20 mouse cellular contexts compared by ENCODE assay signal in the genomic region with DNA sequence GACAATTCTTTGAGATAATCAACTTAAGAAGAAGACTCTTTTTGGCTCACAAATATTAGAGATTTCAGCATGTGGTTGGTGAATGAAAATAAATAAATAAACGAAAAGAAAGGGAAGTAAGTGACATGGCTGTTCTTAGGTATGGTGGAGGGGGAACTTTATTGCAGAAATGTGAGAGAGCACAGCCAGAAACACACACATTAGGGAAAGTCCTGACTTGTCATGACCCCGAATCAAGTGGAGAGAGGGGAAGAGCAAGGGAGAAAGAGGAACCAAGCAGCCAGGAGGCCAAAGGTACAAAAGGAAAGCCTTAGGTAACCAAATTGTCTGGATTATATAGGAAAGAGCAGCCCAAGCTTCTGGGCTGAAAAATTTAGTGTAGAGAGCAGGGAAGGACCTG.
DNase-seq lines count a peak whose midpoint lies in the region; ATAC-seq and TF ChIP-seq lines count a peak whose summit lies in the region.
"Had no signal": no experiment of that assay in that cellular context is flagged by ENCODE, and none has a peak within 500 bp of the region (broad histone marks: within the 10 kb centered on the region; RNA-seq: fewer than 3 reads in every experiment).

No protein-coding gene starts in this region.

- peak; percentile 59 for DNase-seq in A20 (ENCODE audit: low read depth, low spot score)
- peak; percentile 59 for DNase-seq in CH12.LX (ENCODE audit: extremely low read depth)
- DNase-seq: adrenal gland, adult 2 months; adrenal gland, adult 8-10 months; adrenal gland, postnatal 10 days; adrenal gland, postnatal 14 days; adrenal gland, postnatal 25 days; adrenal gland, postnatal 36 days; B cell, adult 2 months; cerebellum, adult 11 months; cerebellum, adult 11-12 months; cerebellum, adult 18-20 months; cerebellum, adult 2 months; cerebellum, adult 8-10 months had no signal

- no peak overlapping the region for H3K9ac ChIP-seq in CH12.LX (ENCODE audit: insufficient read depth, low read depth)
- no peak overlapping the region for H3K9ac ChIP-seq in heart, embryonic 12.5 days
- no peak overlapping the region for H3K9ac ChIP-seq in forebrain, embryonic 13.5 days

- H3K4me1 ChIP-seq in CH12.LX (ENCODE audit: control insufficient read depth in 1 of 2, insufficient read depth in 2 of 2), result peaks cover 9 to 30% of the 10 kb centered on the region in 2 experiments; a peak in 3 of 4 replicates
- H3K4me1 ChIP-seq in heart, embryonic 12.5 days (replicated peaks), result no peaks in the 10 kb centered on the region
- no peaks in the 10 kb centered on the region for H3K4me1 ChIP-seq in forebrain, embryonic 13.5 days

- 58% methylated on average over 2 of the region's 2 CpGs for WGBS in heart, embryonic 12.5 days
- WGBS in forebrain, embryonic 13.5 days, result 77% methylated on average over 2 of the region's 2 CpGs

- ATAC-seq in heart, embryonic 12.5 days (ENCODE audit: insufficient number of reproducible peaks, low FRiP score), result no peak
- ATAC-seq in forebrain, embryonic 13.5 days, result no peak
- ATAC-seq: activated CD4-positive, CD25-positive, alpha-beta regulatory T cell, adult 4 months; CD4-positive, CD25-positive, alpha-beta regulatory T cell, adult 4 months; Patski had no signal

- H3K79me2 ChIP-seq in CH12.LX (replicated peaks; ENCODE audit: control insufficient read depth, extremely low read depth, insufficient read depth, poor library complexity, severe bottlenecking), result no peaks in the 10 kb centered on the region

- dilution Hi-C loops in CH12.LX (cut with MboI; ENCODE audit: extremely low pct_ligation_motif_present, extremely low pct_unique_long_range_greater_than_20kb, low sequenced_read_pairs), result no loop called here

- H3K4me2 ChIP-seq in CH12.LX (ENCODE audit: insufficient read depth, low read depth, poor library complexity, severe bottlenecking), result no peak overlapping the region
- no peak overlapping the region for H3K4me2 ChIP-seq in heart, embryonic 12.5 days
- no peak overlapping the region for H3K4me2 ChIP-seq in forebrain, embryonic 13.5 days

- no peaks in the 10 kb centered on the region for H3K36me3 ChIP-seq in CH12.LX (replicated peaks in 1 of 2; ENCODE audit: control insufficient read depth in 1 of 2, insufficient read depth in 1 of 2, low read length in 1 of 2)
- H3K36me3 ChIP-seq in heart, embryonic 12.5 days, result no peaks in the 10 kb centered on the region
- H3K36me3 ChIP-seq in forebrain, embryonic 13.5 days (ENCODE audit: poor library complexity, severe bottlenecking), result no peaks in the 10 kb centered on the region
- H3K36me3 ChIP-seq: G1E had no signal

- in situ Hi-C loops in CH12.LX (cut with MboI; ENCODE audit: low pct_ligation_motif_present, low pct_unique_long_range_greater_than_20kb, low sequenced_read_pairs), result no loop called here

- H3K27me3 ChIP-seq in CH12.LX (replicated peaks), result no peaks in the 10 kb centered on the region
- no peaks in the 10 kb centered on the region for H3K27me3 ChIP-seq in heart, embryonic 12.5 days (replicated peaks)
- peaks cover 11% of the 10 kb centered on the region for H3K27me3 ChIP-seq in forebrain, embryonic 13.5 days

- no peak for TF ChIP-seq POLR2A in CH12.LX (IDR thresholded peaks at IDR 0.05; ENCODE audit: low read depth, low read length)

- H3K9me3 ChIP-seq in CH12.LX (replicated peaks; ENCODE audit: low read length), result no peaks in the 10 kb centered on the region
- H3K9me3 ChIP-seq in heart, embryonic 12.5 days (replicated peaks), result no peaks in the 10 kb centered on the region
- no peaks in the 10 kb centered on the region for H3K9me3 ChIP-seq in forebrain, embryonic 13.5 days (replicated peaks)

- no peak overlapping the region for H3K27ac ChIP-seq in CH12.LX (ENCODE audit: insufficient read depth, low read depth)
- no peak overlapping the region for H3K27ac ChIP-seq in heart, embryonic 12.5 days (ENCODE audit: poor library complexity, severe bottlenecking)
- no peak overlapping the region for H3K27ac ChIP-seq in forebrain, embryonic 13.5 days

- TF ChIP-seq EP300 in CH12.LX (IDR thresholded peaks at IDR 0.05; ENCODE audit: low read length), result no peak

- H3K4me3 ChIP-seq in CH12.LX (replicated peaks in 1 of 3; ENCODE audit: low read depth in 2 of 3, low read length in 2 of 3, poor library complexity in 1 of 3), result no peak overlapping the region
- H3K4me3 ChIP-seq in heart, embryonic 12.5 days, result no peak overlapping the region
- H3K4me3 ChIP-seq in forebrain, embryonic 13.5 days, result no peak overlapping the region

- no peak for TF ChIP-seq RAD21 in CH12.LX (IDR thresholded peaks at IDR 0.05; ENCODE audit: low read depth, low read length)

- no peak for TF ChIP-seq CTCF in CH12.LX (conservative IDR thresholded peaks at IDR 0.05 in 1 of 2, IDR thresholded peaks at IDR 0.05 in 1 of 2; ENCODE audit: low read depth in 2 of 2, low read length in 2 of 2)

TF ChIP-seq in CH12.LX, 34 proteins besides CTCF, POLR2A, EP300 and RAD21:
- no peak for TF ChIP-seq HCFC1 (IDR thresholded peaks at IDR 0.05; ENCODE audit: low read depth, low read length)
- no peak for TF ChIP-seq SIN3A (IDR thresholded peaks at IDR 0.05; ENCODE audit: low read length)
- TF ChIP-seq ZKSCAN1 (IDR thresholded peaks at IDR 0.05; ENCODE audit: borderline replicate concordance, low read depth, low read length), result no peak
- no peak for TF ChIP-seq IRF4 (IDR thresholded peaks at IDR 0.05; ENCODE audit: low read depth, low read length)
- no peak for TF ChIP-seq JUN (IDR thresholded peaks at IDR 0.05; ENCODE audit: insufficient read depth, low read depth, low read length)
- TF ChIP-seq ETS1 (conservative IDR thresholded peaks at IDR 0.05; ENCODE audit: low read depth, low read length), result no peak
- TF ChIP-seq MAZ (IDR thresholded peaks at IDR 0.05; ENCODE audit: low read depth, low read length), result no peak
- TF ChIP-seq RCOR1 (conservative IDR thresholded peaks at IDR 0.05; ENCODE audit: low read depth, low read length), result no peak
- no peak for TF ChIP-seq MAX (IDR thresholded peaks at IDR 0.05; ENCODE audit: low read length)
- no peak for TF ChIP-seq SMC3 (IDR thresholded peaks at IDR 0.05; ENCODE audit: low read depth, low read length)
- no peak for TF ChIP-seq JUND (conservative IDR thresholded peaks at IDR 0.05; ENCODE audit: low read depth, low read length)
- TF ChIP-seq E2F4 (IDR thresholded peaks at IDR 0.05; ENCODE audit: insufficient replicate concordance, low read depth, low read length), result no peak
- TF ChIP-seq MYC (IDR thresholded peaks at IDR 0.05; ENCODE audit: low read depth, low read length), result no peak
- TF ChIP-seq ZNF384 (IDR thresholded peaks at IDR 0.05; ENCODE audit: low read depth, low read length), result no peak
- TF ChIP-seq KAT2A (IDR thresholded peaks at IDR 0.05; ENCODE audit: insufficient replicate concordance, low read length), result no peak
- TF ChIP-seq ZC3H11A (IDR thresholded peaks at IDR 0.05; ENCODE audit: low read depth, low read length), result no peak
- no peak for TF ChIP-seq USF2 (conservative IDR thresholded peaks at IDR 0.05; ENCODE audit: low read depth, low read length)
- TF ChIP-seq TCF12 (IDR thresholded peaks at IDR 0.05; ENCODE audit: low read depth, low read length), result no peak
- TF ChIP-seq BHLHE40 (IDR thresholded peaks at IDR 0.05; ENCODE audit: low read depth, low read length), result no peak
